Mouse (Mus musculus) cerebellum, adult 2 months (tissue): ENCODE data around the gene Plcd1. TPM values are rescaled to one million over a fixed set of nuclear protein-coding genes. Genes with fewer than 3 reads are reported as not detected.

Experiments
- DNase-seq, 2 experiments: peaks; one replicate each; pipeline ENCODE4 v3.0.0; 2021
- H3K27ac ChIP-seq: fragments of 200-500 bp; 2 replicates; pipeline ENCODE4 v1.5.1; 2012; ENCODE audit warnings: low read length, control low read depth, inconsistent platforms; ENCODE audit not compliant: insufficient read depth
- H3K27me3 ChIP-seq: fragments of 200-500 bp; 2 replicates; pipeline ENCODE4 v1.6.1; 2012; ENCODE audit warnings: inconsistent platforms, mild to moderate bottlenecking, low read length, moderate library complexity; ENCODE audit not compliant: control insufficient read depth, insufficient read depth
- H3K4me1 ChIP-seq: fragments of 200-500 bp; 2 replicates; pipeline ENCODE4 v1.6.1; 2011; ENCODE audit warnings: low read length; ENCODE audit not compliant: control insufficient read depth, insufficient read depth
- H3K4me3 ChIP-seq: fragments of 200-500 bp; replicated peaks from 2 replicates; pipeline ENCODE3; 2011; ENCODE audit warnings: mild to moderate bottlenecking, low read depth, low read length, control low read depth; ENCODE audit not compliant: insufficient read depth
- CTCF ChIP-seq: fragments of 200-500 bp; IDR thresholded peaks from 2 replicates; pipeline ENCODE4 v1.5.1; 2011; ENCODE audit warnings: low read depth, mild to moderate bottlenecking, control low read depth, low read length, moderate library complexity, borderline replicate concordance; ENCODE audit not compliant: insufficient read depth
- POLR2A ChIP-seq: fragments of 200-500 bp; IDR thresholded peaks from 2 replicates; pipeline ENCODE4 v1.6.1; 2011; ENCODE audit warnings: low read length, control low read depth, borderline replicate concordance; ENCODE audit not compliant: insufficient read depth
- WGBS: fragments of 180-500 bp; shearing (Covaris S2); methylation state at CpG from one replicate; pipeline ENCODE4 v1.1.7; 2018; 5-methylcytosine and 5-hydroxymethylcytosine counted together
- polyA plus RNA-seq: library from polyadenylated mRNA; depleted of rRNA; stranded (reverse); fragments of >200 nt; gene quantifications from 2 replicates; pipeline ENCODE4 v1.2.3, GENCODE M21; 2012; rRNA removed

The Plcd1 gene
- polyA plus RNA-seq, 1 experiment: 14.7 TPM

DNA sequence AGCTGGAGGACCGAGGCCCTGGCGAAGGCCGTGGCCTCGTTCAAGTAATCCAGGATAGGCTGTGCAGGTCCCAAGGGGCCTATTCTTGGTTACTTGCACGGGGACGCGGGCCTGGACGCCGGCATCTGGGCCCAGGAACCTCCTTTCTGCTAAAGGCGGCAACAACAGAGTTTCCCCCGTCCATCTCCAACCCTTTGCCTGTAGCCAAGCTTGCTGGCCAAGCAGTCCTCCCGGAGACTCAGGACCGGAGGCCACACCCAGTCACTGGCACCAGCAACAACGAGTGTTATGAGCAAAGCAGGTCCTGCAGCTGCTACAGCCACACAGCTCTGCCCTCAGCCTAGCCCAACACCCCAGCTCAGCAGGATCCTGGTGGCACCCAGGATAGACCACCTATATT lies 61.5 kb downstream of the Plcd1 start:
- 58% methylated on average over 14 of the region's 14 CpGs for WGBS
- DNase-seq: no peak
- no peak overlapping the region for H3K4me3 ChIP-seq
- no peaks in the 10 kb centered on the region for H3K27me3 ChIP-seq
- no peaks in the 10 kb centered on the region for H3K4me1 ChIP-seq
- H3K27ac ChIP-seq: no peak overlapping the region
- TF ChIP-seq POLR2A (no peak), CTCF (no peak)

DNA sequence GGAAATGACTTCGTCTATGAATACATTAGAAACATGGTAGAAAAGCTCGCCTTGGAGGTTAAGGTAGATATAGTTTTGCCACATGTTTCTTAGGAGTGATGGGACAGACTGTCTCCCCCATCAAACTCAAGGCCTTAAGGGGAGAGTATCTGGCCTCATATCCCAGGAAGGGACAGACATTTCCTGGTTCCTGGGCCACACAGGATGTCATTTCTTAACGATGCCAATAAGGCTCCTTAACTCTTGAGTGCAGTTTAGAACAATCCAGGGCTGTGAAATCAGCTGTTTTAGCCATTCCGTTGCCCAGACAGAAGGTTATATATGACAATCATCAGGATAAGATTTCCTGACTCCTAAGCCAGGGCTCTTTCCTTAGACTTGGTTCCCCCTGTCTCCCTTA lies 62.3 kb downstream of the Plcd1 start:
- no peaks in the 10 kb centered on the region for H3K27me3 ChIP-seq

DNA sequence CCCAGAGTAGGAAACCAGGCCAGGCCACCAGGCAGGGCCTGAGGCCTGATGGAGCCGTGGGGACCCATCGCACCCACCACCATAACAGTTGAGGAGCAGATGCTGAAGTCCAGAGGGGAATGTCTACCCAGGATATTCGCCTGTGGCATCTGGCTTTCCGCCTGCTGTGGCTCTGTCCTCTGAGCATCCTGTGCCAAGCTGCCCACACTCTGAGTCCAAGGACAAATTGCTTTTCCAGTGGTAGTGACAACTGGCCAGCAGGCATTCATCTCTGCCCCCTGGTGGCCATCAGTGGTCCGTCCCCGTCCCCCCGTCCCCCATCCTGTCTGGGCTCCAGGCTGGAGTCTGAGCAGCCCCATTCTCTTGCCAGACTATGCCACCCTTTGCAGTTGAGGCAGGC lies 63.7 kb downstream of the Plcd1 start:
- H3K27me3 ChIP-seq: no peaks in the 10 kb centered on the region
- WGBS: 31% methylated on average over 7 of the region's 7 CpGs
- no peak for TF ChIP-seq POLR2A
- peak; percentile 62 for TF ChIP-seq CTCF
- no peak overlapping the region for H3K27ac ChIP-seq
- H3K4me1 ChIP-seq: no peaks in the 10 kb centered on the region
- no peak overlapping the region for H3K4me3 ChIP-seq
- DNase-seq: peak; percentile 32 to 33

More for the DNA sequence above, 62.3 kb downstream of the Plcd1 start:
- Histone ChIP-seq H3K4me3 (no peak overlapping the region), H3K27ac (no peak overlapping the region), H3K4me1 (no peaks in the 10 kb centered on the region)
- TF ChIP-seq POLR2A: no peak
- TF ChIP-seq CTCF: no peak
- 92% methylated on average over 4 of the region's 4 CpGs for WGBS
- DNase-seq: no peak

DNA sequence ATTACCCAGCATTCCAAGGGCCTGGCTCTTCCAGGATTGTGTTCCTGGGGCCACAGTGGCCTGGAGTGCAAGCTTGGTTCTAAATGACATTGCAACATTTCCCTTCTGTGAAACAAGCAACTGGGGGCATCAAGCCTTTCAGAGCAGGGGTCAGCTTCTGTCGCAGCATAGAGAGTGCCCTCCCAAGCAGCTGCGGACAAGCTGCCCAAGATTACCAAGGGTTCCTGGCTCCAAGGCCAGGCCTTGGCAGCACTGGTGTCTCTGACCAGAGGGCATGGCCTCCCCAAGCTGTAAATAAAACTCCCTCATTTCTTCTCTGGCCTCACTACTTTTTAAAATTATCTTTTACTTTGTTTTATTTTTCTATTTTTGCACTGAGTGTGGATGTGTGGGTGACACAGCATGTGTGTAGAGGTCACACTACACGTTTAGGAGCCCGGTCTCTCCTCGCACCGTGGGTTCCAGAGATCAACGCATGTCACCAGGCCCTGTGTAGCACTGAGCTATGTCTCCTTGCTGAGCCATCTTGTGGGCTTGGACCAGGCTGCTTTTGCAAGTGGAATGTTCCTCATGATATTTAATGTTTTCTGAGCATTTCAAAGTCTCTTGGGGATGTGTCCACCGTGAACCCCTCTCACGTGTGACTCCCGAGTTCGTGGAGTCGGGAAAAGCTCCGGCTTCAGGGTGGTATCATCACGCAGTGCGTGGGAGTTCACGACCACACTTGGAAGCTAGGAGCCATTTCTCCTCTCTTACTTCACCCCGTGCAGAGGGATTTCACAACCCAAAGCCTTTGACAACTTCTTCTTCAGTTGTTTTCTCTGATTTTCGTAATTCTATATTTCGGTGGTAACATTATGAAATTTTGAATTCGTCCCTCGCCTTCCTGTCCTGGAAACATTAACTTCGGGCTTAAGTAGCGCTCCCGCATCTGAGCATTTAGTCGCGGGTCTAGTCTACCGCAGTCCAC lies 64.8 kb downstream of the Plcd1 start:
- Histone ChIP-seq H3K4me1 (no peaks in the 10 kb centered on the region), H3K27ac (no peak overlapping the region), H3K4me3 (no peak overlapping the region), H3K27me3 (no peaks in the 10 kb centered on the region)
- DNase-seq: no peak
- TF ChIP-seq POLR2A (no peak), CTCF (no peak)
- WGBS: 94% methylated on average over 27 of the region's 27 CpGs

DNA sequence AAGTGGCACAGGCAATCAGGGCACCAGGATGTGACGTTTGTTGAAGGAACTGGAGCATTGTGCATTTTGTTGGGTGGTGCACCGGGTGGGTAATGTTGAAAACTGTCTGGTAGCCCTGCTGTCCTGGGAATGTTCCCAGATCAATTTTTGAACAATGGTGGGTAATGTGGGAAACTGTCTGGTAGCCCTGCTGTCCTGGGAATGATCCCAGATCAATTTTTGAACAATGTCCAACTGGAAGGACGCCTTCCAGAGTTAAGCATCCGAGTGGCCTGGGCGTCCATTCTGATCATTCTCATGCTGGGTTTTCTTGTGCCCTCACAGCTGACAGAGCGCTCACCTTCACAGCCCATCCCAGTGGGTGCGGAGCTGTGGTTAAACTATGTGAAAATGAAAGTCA lies 66.0 kb downstream of the Plcd1 start:
- Histone ChIP-seq H3K27ac (no peak overlapping the region), H3K4me1 (no peaks in the 10 kb centered on the region), H3K4me3 (no peak overlapping the region), H3K27me3 (no peaks in the 10 kb centered on the region)
- 82% methylated on average over 7 of the region's 7 CpGs for whole genome bisulfite sequencing
- no peak for DNase-seq
- TF ChIP-seq POLR2A: no peak
- TF ChIP-seq CTCF: no peak

DNA sequence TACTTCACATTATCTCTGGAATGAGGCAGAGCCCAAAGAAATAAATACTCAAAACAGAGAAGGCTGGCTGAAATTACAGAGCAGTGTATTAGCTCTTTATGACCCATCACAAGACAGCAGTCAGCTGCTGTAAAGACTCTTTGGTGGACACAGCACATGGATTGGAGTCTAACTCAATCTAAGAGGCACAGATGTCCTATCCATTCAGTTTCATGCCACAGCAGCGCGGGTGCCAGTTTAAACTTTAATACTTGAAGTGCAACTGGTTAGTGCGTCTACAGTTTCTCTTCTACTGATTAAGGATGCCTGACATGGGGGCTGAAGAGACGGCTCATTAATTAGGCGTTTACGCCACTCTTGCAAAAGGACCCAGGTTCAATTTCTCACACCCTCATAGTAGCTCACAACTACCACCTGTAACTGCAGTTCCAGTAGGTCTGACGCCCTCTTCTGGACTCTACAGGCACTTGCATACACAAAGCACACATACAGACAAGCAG lies 67.4 kb downstream of the Plcd1 start:
- no peak for DNase-seq
- Histone ChIP-seq H3K4me1 (no peaks in the 10 kb centered on the region), H3K4me3 (no peak overlapping the region), H3K27ac (no peak overlapping the region), H3K27me3 (no peaks in the 10 kb centered on the region)
- 88% methylated on average over 7 of the region's 7 CpGs for WGBS
- TF ChIP-seq POLR2A: no peak
- TF ChIP-seq CTCF: no peak

DNA sequence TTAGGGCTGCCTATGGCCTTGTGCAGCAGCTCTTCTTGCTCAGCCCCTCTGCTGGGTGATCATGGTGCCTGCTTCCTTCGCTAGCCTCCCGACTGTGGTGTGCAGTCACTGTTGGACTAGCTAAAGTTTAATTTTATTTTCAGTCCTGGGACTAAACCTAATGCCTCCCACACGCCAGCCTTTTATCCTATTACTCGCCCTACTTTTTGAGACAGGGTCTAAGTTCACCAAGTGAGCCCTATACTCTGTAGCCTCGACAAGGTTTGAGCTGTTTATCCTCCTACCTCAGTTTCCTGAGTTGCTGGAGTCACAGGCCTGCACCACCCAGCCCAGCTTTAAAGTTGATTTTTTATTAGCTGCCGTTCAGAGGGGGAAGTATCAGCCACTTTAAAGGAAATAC lies 68.0 kb downstream of the Plcd1 start:
- 90% methylated on average over 6 of the region's 6 CpGs for WGBS
- no peak overlapping the region for H3K4me3 ChIP-seq
- no peak overlapping the region for H3K27ac ChIP-seq
- no peaks in the 10 kb centered on the region for H3K4me1 ChIP-seq
- H3K27me3 ChIP-seq: no peaks in the 10 kb centered on the region
- TF ChIP-seq POLR2A (no peak), CTCF (no peak)
- no peak for DNase-seq

DNA sequence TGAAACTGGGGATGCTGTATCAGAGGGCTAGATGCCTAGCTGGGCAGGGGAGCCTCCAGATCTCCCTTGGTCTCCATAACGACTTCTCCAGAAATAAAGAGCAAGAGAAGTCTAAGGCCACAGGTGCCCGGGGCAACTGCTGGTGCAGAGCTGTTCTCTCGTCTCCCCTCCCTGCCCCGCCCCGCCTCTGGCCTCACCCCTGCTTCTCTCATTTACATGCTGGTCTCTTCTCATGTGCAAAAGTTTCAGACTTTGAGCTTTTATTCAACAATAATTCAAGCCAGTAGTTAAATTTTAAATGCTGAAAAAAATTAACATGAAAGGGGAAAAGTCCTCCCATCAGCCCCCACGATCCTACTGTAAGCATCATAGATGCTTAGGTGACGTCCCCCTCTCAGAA lies 71.6 kb downstream of the Plcd1 start:
- H3K4me3 ChIP-seq: no peak overlapping the region
- 77% methylated on average over 7 of the region's 7 CpGs for WGBS
- H3K4me1 ChIP-seq: no peaks in the 10 kb centered on the region
- no peaks in the 10 kb centered on the region for H3K27me3 ChIP-seq
- H3K27ac ChIP-seq: no peak overlapping the region
- no peak for DNase-seq
- TF ChIP-seq CTCF: no peak
- no peak for TF ChIP-seq POLR2A

Other genes starting within 250 kb of the Plcd1 start
- gene Ctdspl, start 167.0 kb downstream of the Plcd1 start, polyA plus RNA-seq: 10.3 and 10.6 TPM in 2 replicates
- 0.47 and 0.57 TPM in 2 replicates for gene Vill, start 40.7 kb downstream of the Plcd1 start, polyA plus RNA-seq
- gene Dlec1, start 9.0 kb upstream of the Plcd1 start, polyA plus RNA-seq: 1.2 and 2.1 TPM in 2 replicates
- gene Acaa1b, start 63.6 kb upstream of the Plcd1 start, polyA plus RNA-seq: 0.52 and 1.2 TPM in 2 replicates
- gene Gm47289, start 65.7 kb upstream of the Plcd1 start, polyA plus RNA-seq: not detected in 2 replicates
- gene Slc22a13, start 115.6 kb upstream of the Plcd1 start, polyA plus RNA-seq: not detected in 2 replicates
- 45.7 and 47.9 TPM in 2 replicates for gene Oxsr1, start 228.9 kb upstream of the Plcd1 start, polyA plus RNA-seq
- gene Acaa1a, start 246.2 kb upstream of the Plcd1 start, polyA plus RNA-seq: 135 and 139 TPM in 2 replicates
- 5.4 and 6.1 TPM in 2 replicates for gene Myd88, start 247.9 kb upstream of the Plcd1 start, polyA plus RNA-seq